33 mouse cellular contexts compared by ENCODE assay signal in genomic region chr17:45756831-45757230, GRCm38 (mm10). TPM values are rescaled to one million over a fixed set of nuclear protein-coding genes. Genes with fewer than 3 reads are reported as not detected.
DNase-seq lines count a peak whose midpoint lies in the region; ATAC-seq lines count a peak whose summit lies in the region.
"Had no signal": no experiment of that assay in that cellular context is flagged by ENCODE, and none has a peak within 500 bp of the region (broad histone marks: within the 10 kb centered on the region; RNA-seq: fewer than 3 reads in every experiment).

No protein-coding gene starts in this region.

- H3K27me3 ChIP-seq in megakaryocyte, embryonic 14.5 days (replicated peaks) = peaks cover 29% of the 10 kb centered on the region
- peaks cover 5% of the 10 kb centered on the region; the same call in 1 of the 2 replicates for H3K27me3 ChIP-seq in limb, embryonic 12.5 days
- H3K27me3 ChIP-seq: embryonic facial prominence, embryonic 15.5 days; forebrain, embryonic 13.5 days; intestine, embryonic 15.5 days; lung, embryonic 15.5 days; neural tube, embryonic 12.5 days had no signal

- H3K4me2 ChIP-seq in limb, embryonic 12.5 days = peak overlapping the region; percentile 19; the same call in 1 of the 2 replicates
- H3K4me2 ChIP-seq: embryonic facial prominence, embryonic 15.5 days; forebrain, embryonic 13.5 days; heart, embryonic 13.5 days; intestine, embryonic 15.5 days; liver, embryonic 11.5 days; lung, embryonic 15.5 days; neural tube, embryonic 12.5 days had no signal

- H3K4me1 ChIP-seq in megakaryocyte, embryonic 14.5 days = peaks cover 76% of the 10 kb centered on the region
- peaks cover 45% of the 10 kb centered on the region for H3K4me1 ChIP-seq in limb, embryonic 12.5 days (replicated peaks)
- H3K4me1 ChIP-seq: heart, embryonic 13.5 days had no signal

- peak overlapping the region; percentile 17; the same call in 1 of the 2 replicates for H3K27ac ChIP-seq in limb, embryonic 12.5 days
- H3K27ac ChIP-seq: embryonic facial prominence, embryonic 15.5 days; forebrain, embryonic 13.5 days; heart, embryonic 13.5 days; hindbrain, postnatal 0 days; intestine, embryonic 15.5 days; lung, embryonic 15.5 days; midbrain, embryonic 10.5 days; neural tube, embryonic 12.5 days had no signal

- peak overlapping the region; percentile 69 for H3K4me3 ChIP-seq in megakaryocyte, embryonic 14.5 days (replicated peaks)
- H3K4me3 ChIP-seq in limb, embryonic 12.5 days (replicated peaks) = no peak overlapping the region
- H3K4me3 ChIP-seq: embryonic facial prominence, embryonic 15.5 days; forebrain, embryonic 13.5 days; heart, embryonic 13.5 days; intestine, embryonic 15.5 days; lung, embryonic 15.5 days; midbrain, embryonic 10.5 days; neural tube, embryonic 12.5 days had no signal

- H3K9ac ChIP-seq in limb, embryonic 12.5 days (replicated peaks) = peak overlapping the region; percentile 27; the same call in 1 of the 2 replicates
- H3K9ac ChIP-seq: embryonic facial prominence, embryonic 15.5 days; forebrain, embryonic 13.5 days; heart, embryonic 13.5 days; intestine, embryonic 15.5 days; lung, embryonic 15.5 days; neural tube, embryonic 12.5 days had no signal

- H3K9me3 ChIP-seq in megakaryocyte, embryonic 14.5 days = no peaks in the 10 kb centered on the region
- H3K9me3 ChIP-seq in limb, embryonic 12.5 days = no peaks in the 10 kb centered on the region
- H3K9me3 ChIP-seq: embryonic facial prominence, embryonic 15.5 days; forebrain, embryonic 13.5 days; heart, embryonic 13.5 days; intestine, embryonic 15.5 days; lung, embryonic 15.5 days; midbrain, embryonic 10.5 days; neural tube, embryonic 12.5 days had no signal

- no peak for DNase-seq in gastrocnemius, adult 8-10 months (ENCODE audit: low spot score in 2 of 2)
- DNase-seq in spleen, adult 18-20 months = no peak
- DNase-seq: adrenal gland, postnatal 25 days; B cell, adult 2 months; cerebellum, adult 2 months; cerebellum, postnatal 25 days; heart, postnatal 10 days; kidney, adult 2 months; kidney, postnatal 36 days; lung, postnatal 36 days; thymus, postnatal 4 days had no signal

- WGBS in limb, embryonic 12.5 days = 12% methylated on average over 5 of the region's 5 CpGs

- no peak for ATAC-seq in megakaryocyte, adult 5-6 weeks (ENCODE audit: poor library complexity, severe bottlenecking)
- ATAC-seq in granulocyte monocyte progenitor cell, adult 5-6 weeks (replicated peaks; ENCODE audit: poor library complexity, severe bottlenecking) = peak; percentile 16; the same call in 1 of the 2 replicates
- ATAC-seq in limb, embryonic 12.5 days (ENCODE audit: insufficient number of reproducible peaks, insufficient read depth, low FRiP score, low TSS enrichment, low read depth) = peak; percentile 32; the same call in 1 of the 2 replicates
- ATAC-seq: forebrain, embryonic 13.5 days; hindbrain, postnatal 0 days; intestine, embryonic 15.5 days; midbrain, embryonic 16.5 days had no signal

- H3K36me3 ChIP-seq in megakaryocyte, embryonic 14.5 days (replicated peaks; ENCODE audit: low read length) = no peaks in the 10 kb centered on the region
- H3K36me3 ChIP-seq in limb, embryonic 12.5 days = no peaks in the 10 kb centered on the region
- H3K36me3 ChIP-seq: embryonic facial prominence, embryonic 15.5 days; heart, embryonic 13.5 days; intestine, embryonic 15.5 days; lung, embryonic 15.5 days; midbrain, embryonic 10.5 days; neural tube, embryonic 12.5 days had no signal

RNA-seq across cellular contexts. Expression of gene 1600014C23Rik, which starts 23.2 kb away (rescaled TPM):
- polyA plus RNA-seq in megakaryocyte, embryonic 14.5 days (2012; ENCODE audit: insufficient read depth, low replicate concordance) = 1.3 TPM in 1 of 2 replicates, not detected in the other
- total RNA-seq in megakaryocyte, adult 5-6 weeks (2015) = not detected in 2 replicates
- not detected in 2 replicates for total RNA-seq in megakaryocyte, adult 5-6 weeks (2017)
- not detected in 2 replicates for total RNA-seq in granulocyte monocyte progenitor cell, adult 5-6 weeks (2014; fragmentation: Nextera tagmentation)
- total RNA-seq in granulocyte monocyte progenitor cell, adult 5-6 weeks (2017) = not detected in 2 replicates
- not detected in 2 replicates for polyA plus RNA-seq in limb, embryonic 12.5 days (2016; fragmentation: Nextera tagmentation; extraction: Ambion mirVana)
- total RNA-seq in gastrocnemius, adult 8-10 months (2022) = under 1 TPM in 1 of 4 experiments, not detected in 3; 0.92 TPM
- total RNA-seq: adrenal gland, adult 18-20 months; adrenal gland, postnatal 25 days; gastrocnemius, adult 18-20 months; gastrocnemius, postnatal 4 days; heart, postnatal 10 days; hindbrain, postnatal 0 days; layer of hippocampus, adult 8-10 months; left cerebral cortex, postnatal 4 days had no signal
- polyA plus RNA-seq: embryonic facial prominence, embryonic 15.5 days; kidney, adult 2 months; kidney, embryonic 16.5 days; liver, embryonic 11.5 days; liver, embryonic 16.5 days; lung, embryonic 15.5 days; midbrain, embryonic 16.5 days; neural tube, embryonic 12.5 days; thymus, postnatal 0 days had no signal
